Mouse (Mus musculus): ENCODE measurements around the gene Tmem53. TPM values are rescaled to one million over a fixed set of nuclear protein-coding genes. Genes with fewer than 3 reads are reported as not detected.

Gene Tmem53
- polyA plus RNA-seq, 1 experiment from 2014 or later, result 13.5 TPM

DNA sequence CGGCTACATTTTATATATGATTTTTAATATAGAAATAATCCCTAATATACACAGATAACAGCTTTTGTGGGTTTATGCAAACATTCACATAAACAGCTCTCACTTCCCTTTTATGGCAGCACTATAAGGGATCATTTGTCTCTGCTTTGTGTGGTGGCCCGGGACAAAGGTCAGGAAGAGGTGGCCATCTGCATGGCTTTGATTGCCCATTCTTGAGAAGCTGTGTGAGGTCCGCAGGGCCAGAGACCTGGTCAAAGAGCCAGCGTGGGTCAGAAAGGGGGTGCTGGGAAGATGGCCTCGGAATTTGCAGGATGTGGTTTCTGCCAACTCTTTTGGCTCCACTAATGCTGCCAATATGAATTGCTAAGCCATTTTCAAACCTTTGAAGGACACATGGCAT, 28.8 kb upstream of the Tmem53 start:
- 38% methylated on average over 5 of the region's 5 CpGs for WGBS
- Histone ChIP-seq H3K4me1 (no peaks in the 10 kb centered on the region), H3K9me3 (no peaks in the 10 kb centered on the region), H3K27me3 (replicated peaks) (no peaks in the 10 kb centered on the region), H3K9ac (no peak overlapping the region), H3K36me3 (no peaks in the 10 kb centered on the region), H3K4me3 (replicated peaks) (no peak overlapping the region), H3K27ac (no peak overlapping the region), H3K4me2 (no peak overlapping the region)
- ATAC-seq (ENCODE audit: insufficient read depth, low FRiP score, low read depth), result no peak; the same call in 1 of the 2 replicates

DNA sequence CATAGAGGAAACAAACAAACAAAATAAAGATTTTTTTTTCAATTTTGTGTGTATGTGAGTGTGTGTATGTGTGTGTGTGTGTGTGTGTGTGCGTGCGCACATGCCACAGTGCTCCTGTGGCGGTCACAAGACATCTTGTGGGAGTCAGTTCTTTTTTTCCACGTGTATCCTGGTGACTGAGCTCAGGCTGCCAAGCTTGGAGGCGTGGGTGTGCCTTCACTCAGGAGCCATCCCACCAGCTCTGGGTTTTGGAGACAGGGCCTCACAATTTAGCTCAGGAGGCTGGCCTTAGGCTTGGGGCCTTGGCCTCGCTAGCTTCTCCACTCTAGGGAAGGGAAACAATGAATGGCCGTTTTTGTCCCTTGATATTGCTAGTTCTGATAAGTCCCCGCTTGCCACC, 27.6 kb upstream of the Tmem53 start:
- no peak overlapping the region for H3K4me2 ChIP-seq
- H3K9ac ChIP-seq, result no peak overlapping the region
- no peaks in the 10 kb centered on the region for H3K36me3 ChIP-seq
- no peaks in the 10 kb centered on the region for H3K9me3 ChIP-seq
- H3K27me3 ChIP-seq (replicated peaks), result no peaks in the 10 kb centered on the region
- no peaks in the 10 kb centered on the region for H3K4me1 ChIP-seq
- no peak for ATAC-seq (ENCODE audit: insufficient read depth, low FRiP score, low read depth)
- H3K27ac ChIP-seq, result no peak overlapping the region
- H3K4me3 ChIP-seq (replicated peaks), result no peak overlapping the region
- whole genome bisulfite sequencing, result 63% methylated on average over 8 of the region's 8 CpGs

DNA sequence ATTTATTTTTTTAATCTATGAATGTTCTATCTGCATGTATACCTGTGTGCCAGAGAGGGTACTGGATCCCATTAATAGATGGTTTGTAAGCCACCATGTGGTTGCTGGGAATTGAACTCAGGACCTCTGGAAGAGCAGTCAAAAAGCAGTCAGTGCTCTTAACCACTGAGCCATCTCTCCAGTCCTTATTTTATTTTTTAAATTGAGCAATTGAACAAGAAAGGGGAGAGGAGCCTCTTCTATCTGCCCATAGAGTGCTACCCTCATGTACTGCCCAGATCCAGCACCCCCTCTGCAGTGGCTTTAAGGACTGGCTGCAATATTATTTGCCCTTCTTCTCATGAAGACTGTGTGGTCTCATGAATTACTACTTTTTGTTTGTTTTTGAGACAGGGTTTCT, 26.5 kb upstream of the Tmem53 start:
- H3K4me2 ChIP-seq, result no peak overlapping the region
- no peaks in the 10 kb centered on the region for H3K36me3 ChIP-seq
- H3K27me3 ChIP-seq (replicated peaks), result no peaks in the 10 kb centered on the region
- no peak overlapping the region for H3K4me3 ChIP-seq (replicated peaks)
- H3K27ac ChIP-seq, result no peak overlapping the region
- H3K9ac ChIP-seq, result no peak overlapping the region
- no peak for ATAC-seq (ENCODE audit: insufficient read depth, low FRiP score, low read depth)
- no peaks in the 10 kb centered on the region for H3K9me3 ChIP-seq
- H3K4me1 ChIP-seq, result no peaks in the 10 kb centered on the region

DNA sequence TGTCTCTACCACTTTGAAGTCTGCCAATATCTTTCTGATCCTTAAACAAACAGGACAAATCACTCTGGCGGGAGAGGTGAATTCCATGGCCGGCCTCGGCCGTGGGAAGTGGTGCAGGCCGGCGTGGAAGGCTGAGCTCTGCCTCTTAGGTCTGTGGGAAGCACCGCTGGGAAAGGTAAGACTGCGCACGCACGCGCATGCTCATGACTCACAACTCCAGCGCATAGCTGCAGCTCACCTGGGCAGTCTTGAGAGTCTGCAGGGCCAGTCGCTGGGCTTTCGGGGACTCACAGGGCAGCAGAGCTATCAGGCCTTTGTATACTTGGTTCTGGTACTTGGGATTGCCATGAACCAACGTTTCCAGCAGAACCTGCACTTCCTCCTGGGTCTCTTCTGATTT, 22.2 kb upstream of the Tmem53 start:
- Histone ChIP-seq H3K4me2 (0 out of 2 replicates have a peak overlapping the region, but pooled peaks have one; percentile 21), H3K9me3 (no peaks in the 10 kb centered on the region), H3K4me1 (no peaks in the 10 kb centered on the region), H3K27ac (no peak overlapping the region), H3K36me3 (no peaks in the 10 kb centered on the region), H3K9ac (no peak overlapping the region), H3K4me3 (replicated peaks) (no peak overlapping the region), H3K27me3 (replicated peaks) (no peaks in the 10 kb centered on the region)
- 0 out of 2 replicates have a peak, but pooled peaks have one; percentile 24 for ATAC-seq (ENCODE audit: insufficient read depth, low FRiP score, low read depth)
- WGBS, result 51% methylated on average over 15 of the region's 15 CpGs

DNA sequence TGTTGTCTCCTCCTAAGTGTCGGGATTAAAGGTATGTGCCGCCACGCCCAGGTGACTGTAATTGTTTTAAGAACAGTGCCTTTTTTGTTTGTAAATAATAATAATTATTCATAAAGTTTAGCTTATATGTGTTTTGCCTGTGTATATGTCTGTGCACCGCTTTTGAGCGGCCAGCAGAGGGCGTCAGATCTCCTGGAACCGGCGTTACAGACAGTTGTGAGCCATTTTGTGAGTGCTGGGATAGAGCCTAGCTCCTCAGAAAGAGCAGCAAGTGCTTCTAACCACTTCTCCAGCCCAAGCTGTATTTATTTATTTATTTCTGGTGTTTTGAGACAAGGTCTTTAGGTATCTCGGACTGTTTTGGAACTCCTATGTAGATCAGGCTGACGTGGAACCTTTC, 21.4 kb upstream of the Tmem53 start:
- no peaks in the 10 kb centered on the region for H3K27me3 ChIP-seq (replicated peaks)
- WGBS, result 57% methylated on average over 10 of the region's 10 CpGs
- no peak for ATAC-seq (ENCODE audit: insufficient read depth, low FRiP score, low read depth)

DNA sequence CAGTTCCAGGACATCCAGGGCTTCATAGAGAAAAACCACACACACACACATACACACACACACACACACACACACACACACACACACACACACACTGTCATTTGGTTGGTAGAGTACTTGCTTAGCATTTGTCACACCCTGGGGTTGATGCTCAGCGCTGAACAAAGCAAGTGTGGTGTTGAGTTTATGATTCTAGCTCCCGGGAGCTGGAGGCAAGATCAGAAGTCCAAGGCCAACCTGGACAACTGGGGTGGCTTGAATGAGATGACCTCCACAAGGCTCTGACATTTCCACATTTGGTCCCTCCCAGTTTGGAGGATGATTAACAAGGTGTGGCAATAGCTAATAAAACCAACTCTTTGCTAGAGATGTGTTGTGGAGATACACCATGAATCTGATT, 20.5 kb upstream of the Tmem53 start:
- H3K4me3 ChIP-seq (replicated peaks), result no peak overlapping the region
- 74% methylated on average over 2 of the region's 2 CpGs for WGBS
- ATAC-seq (ENCODE audit: insufficient read depth, low FRiP score, low read depth), result no peak
- no peaks in the 10 kb centered on the region for H3K27me3 ChIP-seq (replicated peaks)
- H3K36me3 ChIP-seq, result no peaks in the 10 kb centered on the region
- no peaks in the 10 kb centered on the region; the same call in 1 of the 2 replicates for H3K4me1 ChIP-seq
- no peak overlapping the region for H3K4me2 ChIP-seq
- H3K27ac ChIP-seq, result no peak overlapping the region
- no peaks in the 10 kb centered on the region for H3K9me3 ChIP-seq
- H3K9ac ChIP-seq, result no peak overlapping the region

More for the DNA sequence above, 21.4 kb upstream of the Tmem53 start:
- Histone ChIP-seq H3K9ac (no peak overlapping the region), H3K27ac (no peak overlapping the region), H3K4me2 (no peak overlapping the region), H3K4me3 (replicated peaks) (no peak overlapping the region), H3K9me3 (no peaks in the 10 kb centered on the region), H3K36me3 (no peaks in the 10 kb centered on the region), H3K4me1 (no peaks in the 10 kb centered on the region)

DNA sequence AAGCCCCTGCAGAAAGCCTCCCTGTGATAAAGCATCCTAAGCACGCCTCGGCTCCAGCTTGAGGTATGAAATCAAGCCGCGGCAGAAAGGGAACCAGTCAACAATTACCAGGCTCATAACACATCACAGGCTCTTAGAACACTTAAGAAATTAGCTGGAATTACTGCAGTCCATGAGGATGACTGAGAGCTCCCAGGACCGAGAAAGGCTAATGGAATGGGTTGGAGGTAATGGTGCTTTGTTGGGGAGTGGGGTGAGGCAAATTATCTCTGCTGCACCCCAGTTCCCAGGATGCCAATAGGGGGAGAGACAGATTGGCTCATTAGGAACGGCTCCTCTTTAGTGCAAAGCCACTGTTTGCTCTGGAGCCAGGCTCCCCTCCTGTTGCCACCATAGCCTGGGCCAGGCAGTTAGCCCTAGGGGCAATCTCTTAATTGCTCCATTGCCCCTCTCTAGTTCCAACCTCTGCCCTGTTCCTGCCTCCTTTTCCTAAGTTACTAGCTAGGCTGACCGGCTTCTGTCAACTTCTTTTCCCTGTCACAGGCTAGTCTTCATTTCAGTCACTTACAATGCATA, 17.5 kb upstream of the Tmem53 start:
- Histone ChIP-seq H3K4me2 (no peak overlapping the region), H3K4me1 (peaks cover 5% of the 10 kb centered on the region; the same call in 1 of the 2 replicates), H3K27ac (no peak overlapping the region), H3K27me3 (replicated peaks) (no peaks in the 10 kb centered on the region), H3K4me3 (replicated peaks) (no peak overlapping the region), H3K9ac (no peak overlapping the region), H3K9me3 (no peaks in the 10 kb centered on the region), H3K36me3 (no peaks in the 10 kb centered on the region)
- WGBS, result 65% methylated on average over 7 of the region's 7 CpGs
- no peak for ATAC-seq (ENCODE audit: insufficient read depth, low FRiP score, low read depth)

DNA sequence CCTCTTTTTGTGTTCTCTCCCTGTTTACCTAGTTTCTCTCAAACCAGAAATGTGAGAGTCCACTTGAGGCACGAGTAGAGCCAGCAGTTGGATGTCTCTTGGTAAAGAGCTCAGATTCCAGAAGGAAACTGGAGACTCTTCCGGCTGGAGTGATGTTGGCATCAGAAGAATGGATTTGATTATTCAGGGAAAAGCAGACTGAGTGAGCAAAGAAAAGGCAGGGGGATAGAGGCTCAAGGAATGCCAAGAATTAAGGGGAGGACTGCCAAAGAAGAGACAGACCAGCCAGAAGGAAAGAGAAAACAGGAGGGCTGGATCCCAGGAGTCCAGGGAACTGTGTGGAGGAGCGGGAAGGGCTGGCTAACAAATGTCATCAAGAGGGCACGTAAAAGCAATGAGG, 15.9 kb upstream of the Tmem53 start:
- Histone ChIP-seq H3K9me3 (no peaks in the 10 kb centered on the region), H3K9ac (no peak overlapping the region), H3K27me3 (replicated peaks) (no peaks in the 10 kb centered on the region), H3K4me3 (replicated peaks) (no peak overlapping the region), H3K4me1 (peaks cover 7% of the 10 kb centered on the region; the same call in 1 of the 2 replicates), H3K27ac (no peak overlapping the region), H3K36me3 (no peaks in the 10 kb centered on the region), H3K4me2 (no peak overlapping the region)
- WGBS, result 43% methylated on average over 4 of the region's 4 CpGs
- no peak for ATAC-seq (ENCODE audit: insufficient read depth, low FRiP score, low read depth)

DNA sequence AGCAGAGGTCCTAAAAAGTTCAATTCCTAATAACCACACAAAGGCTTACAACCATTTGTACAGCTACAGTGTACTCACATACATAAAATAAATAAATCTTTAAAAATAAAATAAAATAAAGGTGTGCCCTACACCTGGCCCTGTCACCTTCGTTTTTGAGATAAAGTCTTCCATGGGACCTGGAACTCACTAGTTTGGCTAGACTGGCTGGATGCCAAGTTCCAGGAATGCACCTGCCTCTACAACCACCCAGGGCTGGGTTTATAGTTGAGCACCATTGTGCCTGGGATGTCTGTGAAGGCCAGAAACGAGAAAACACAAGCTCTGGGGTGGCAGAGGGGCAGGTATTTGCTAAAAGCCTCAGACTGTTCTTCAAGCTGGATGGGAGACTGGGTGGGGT, 12.6 kb upstream of the Tmem53 start:
- H3K4me2 ChIP-seq, result no peak overlapping the region
- 36% methylated on average over 2 of the region's 2 CpGs for WGBS
- peak overlapping the region; percentile 61 for H3K27ac ChIP-seq
- H3K9me3 ChIP-seq, result no peaks in the 10 kb centered on the region
- ATAC-seq (ENCODE audit: insufficient read depth, low FRiP score, low read depth), result 0 out of 2 replicates have a peak, but pooled peaks have one; percentile 50
- no peak overlapping the region for H3K9ac ChIP-seq
- no peaks in the 10 kb centered on the region for H3K27me3 ChIP-seq (replicated peaks)
- H3K36me3 ChIP-seq, result no peaks in the 10 kb centered on the region
- H3K4me1 ChIP-seq, result peaks cover 7% of the 10 kb centered on the region; the same call in 1 of the 2 replicates
- no peak overlapping the region for H3K4me3 ChIP-seq (replicated peaks)

DNA sequence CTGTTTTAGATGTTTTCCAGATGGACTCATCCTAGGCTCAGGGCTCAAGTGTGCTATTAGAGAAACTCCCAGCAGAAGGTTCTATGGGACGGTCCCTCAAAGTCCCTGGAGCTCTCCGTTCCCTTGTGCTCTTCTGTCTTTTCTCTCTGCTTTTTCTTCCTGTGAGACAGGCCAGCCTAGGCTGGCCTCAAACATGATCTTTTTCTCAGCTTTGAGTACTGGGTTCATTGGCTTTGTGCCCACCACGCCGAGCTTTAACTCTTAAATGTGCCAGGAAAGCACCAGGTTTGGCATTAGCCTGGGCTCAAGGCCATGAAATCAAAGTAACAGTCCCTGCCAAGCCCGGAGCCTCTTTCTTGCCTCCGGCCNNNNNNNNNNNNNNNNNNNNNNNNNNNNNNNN, 10.9 kb upstream of the Tmem53 start:
- Histone ChIP-seq H3K4me1 (peaks cover 7% of the 10 kb centered on the region; the same call in 1 of the 2 replicates), H3K27ac (no peak overlapping the region), H3K27me3 (replicated peaks) (no peaks in the 10 kb centered on the region), H3K9ac (no peak overlapping the region), H3K36me3 (no peaks in the 10 kb centered on the region), H3K4me3 (replicated peaks) (no peak overlapping the region), H3K4me2 (no peak overlapping the region), H3K9me3 (no peaks in the 10 kb centered on the region)
- no peak for ATAC-seq (ENCODE audit: insufficient read depth, low FRiP score, low read depth)
- 70% methylated on average over 6 of the region's 6 CpGs for WGBS

DNA sequence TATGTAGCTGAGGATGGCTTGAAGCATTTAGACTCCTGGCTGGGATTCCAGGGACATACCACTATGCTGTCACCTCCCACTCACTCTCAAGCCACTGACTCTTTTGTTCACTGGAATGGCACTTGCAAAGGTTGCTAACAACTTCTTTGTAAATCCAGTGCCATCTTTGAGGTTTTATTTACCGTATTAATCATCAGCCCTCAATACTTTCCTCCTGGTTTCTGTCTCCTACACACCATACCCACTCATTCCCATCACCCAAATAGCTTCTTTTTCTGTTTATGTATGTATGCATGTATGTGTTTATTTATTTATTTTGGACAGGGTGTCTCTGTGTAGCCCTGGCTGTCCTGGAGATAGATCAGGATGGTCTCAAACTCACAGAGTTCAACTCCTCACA, 769 bp upstream of the Tmem53 start:
- Histone ChIP-seq H3K9me3 (no peaks in the 10 kb centered on the region), H3K4me2 (peak overlapping the region; percentile 75), H3K27me3 (replicated peaks) (no peaks in the 10 kb centered on the region), H3K36me3 (no peaks in the 10 kb centered on the region), H3K4me3 (replicated peaks) (peak overlapping the region; percentile 77; the same call in 1 of the 2 replicates), H3K27ac (no peak overlapping the region), H3K4me1 (peaks cover 22% of the 10 kb centered on the region), H3K9ac (no peak overlapping the region)
- no peak for ATAC-seq (ENCODE audit: insufficient read depth, low FRiP score, low read depth)
- WGBS, result 86% methylated on average over 1 of the region's 1 CpGs

DNA sequence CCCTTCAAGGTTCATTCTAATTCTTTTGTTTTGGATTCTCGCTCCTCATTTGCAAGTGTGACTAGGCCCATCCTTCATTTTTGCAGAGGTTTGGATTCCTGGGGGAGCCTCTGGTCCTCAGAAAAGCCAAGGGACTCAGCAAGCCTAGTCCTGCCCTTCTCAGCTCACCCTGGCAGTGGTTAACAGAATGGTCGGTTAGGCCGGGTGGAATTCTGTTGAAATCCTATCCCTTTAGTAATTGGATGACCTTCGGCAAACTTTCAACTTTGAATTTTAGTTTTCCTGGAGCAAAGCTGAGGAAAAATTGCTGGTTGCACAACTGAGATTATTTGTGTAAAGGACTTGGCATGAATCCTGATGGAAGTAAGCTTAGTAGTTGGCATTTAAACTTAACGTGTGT, 600 bp downstream of the Tmem53 start:
- 16% methylated on average over 5 of the region's 5 CpGs for WGBS
- Histone ChIP-seq H3K9me3 (no peaks in the 10 kb centered on the region), H3K27me3 (replicated peaks) (no peaks in the 10 kb centered on the region), H3K36me3 (no peaks in the 10 kb centered on the region), H3K27ac (peak overlapping the region; percentile 90), H3K4me2 (peak overlapping the region; percentile 75), H3K9ac (no peak overlapping the region; the same call in 1 of the 2 replicates), H3K4me1 (peaks cover 22% of the 10 kb centered on the region), H3K4me3 (replicated peaks) (peak overlapping the region; percentile 77)
- ATAC-seq (ENCODE audit: insufficient read depth, low FRiP score, low read depth), result no peak

DNA sequence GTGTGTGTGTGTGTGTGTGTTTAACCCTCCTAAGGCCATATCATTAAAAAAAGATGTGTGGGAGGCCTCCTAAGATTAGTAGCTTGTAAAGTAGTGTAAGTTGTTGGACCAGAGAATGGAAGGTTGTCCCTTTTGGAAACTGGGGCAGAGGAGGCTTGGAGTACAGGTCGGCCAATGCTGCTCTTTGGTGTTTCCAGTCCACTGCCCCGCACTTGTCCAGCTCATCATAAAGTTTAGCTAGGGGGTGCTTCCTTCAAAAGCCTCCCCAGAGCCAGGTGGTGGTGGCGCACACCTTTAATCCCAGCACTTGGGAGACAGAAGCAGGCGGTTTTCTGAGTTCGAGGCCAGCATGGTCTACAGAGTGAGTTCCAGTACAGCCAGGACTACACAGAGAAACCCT, 1.0 kb downstream of the Tmem53 start:
- Histone ChIP-seq H3K36me3 (no peaks in the 10 kb centered on the region), H3K4me3 (replicated peaks) (peak overlapping the region; percentile 77; the same call in 1 of the 2 replicates), H3K27me3 (replicated peaks) (no peaks in the 10 kb centered on the region), H3K9me3 (no peaks in the 10 kb centered on the region), H3K27ac (peak overlapping the region; percentile 63; the same call in 1 of the 2 replicates), H3K9ac (no peak overlapping the region), H3K4me1 (peaks cover 22% of the 10 kb centered on the region), H3K4me2 (peak overlapping the region; percentile 75)
- no peak for ATAC-seq (ENCODE audit: insufficient read depth, low FRiP score, low read depth)
- WGBS, result 84% methylated on average over 5 of the region's 5 CpGs

All from stomach, embryonic 15.5 days (tissue).